In genomic region chr5:73344310-73344709, GRCm38 (mm10) we compare ENCODE assay signal across 8 mouse cellular contexts. TPM values are rescaled to one million over a fixed set of nuclear protein-coding genes. Genes with fewer than 3 reads are reported as not detected.
A peak's percentile ranks its signal among the peaks of the same experiment; 100 is the strongest.
DNase-seq lines count a peak whose midpoint lies in the region.

No protein-coding gene starts in this region.

- DNase-seq in kidney, postnatal 4 days = peak; percentile 51 to 70
- DNase-seq in kidney, postnatal 36 days = no peak
- DNase-seq in adrenal gland, postnatal 14 days = peak; percentile 65
- DNase-seq in heart, postnatal 4 days = peak; percentile 22
- DNase-seq in mesoderm, embryonic 11.5 days (ENCODE audit: low read depth, low spot score) = peak; percentile 54
- DNase-seq in spleen, postnatal 10 days (ENCODE audit: low spot score in 2 of 2) = no peak
- no peak for DNase-seq in thymus, postnatal 36 days
- DNase-seq in adipocyte (ENCODE audit: low spot score) = no peak

RNA-seq across cellular contexts. Expression of gene Ociad2, which starts 3.5 kb away (rescaled TPM):
- 12.6 and 20.6 TPM in 2 replicates for total RNA-seq in adrenal gland, postnatal 14 days (2021)
- total RNA-seq in heart, postnatal 4 days (2021) = 10 to 100 TPM in 1 of 2 experiments, 1 to 10 TPM in 1; 9.6 to 12.1 TPM

RNA-seq across cellular contexts. Expression of gene Ociad1, which starts 51.7 kb away (rescaled TPM):
- total RNA-seq in adrenal gland, postnatal 14 days (2021) = 226 and 236 TPM in 2 replicates
- total RNA-seq in heart, postnatal 4 days (2021) = 100 to 1,000 TPM; 261 to 264 TPM

Comparison
In these comparisons a context has a peak if more than half of its experiments do, and no peak if none do; other contexts are left out.
1. DNase-seq: peak in kidney, postnatal 4 days (2 of 2), adrenal gland, postnatal 14 days (single experiment), heart, postnatal 4 days (single experiment) and mesoderm, embryonic 11.5 days (single experiment); none in kidney, postnatal 36 days (0 of 2), spleen, postnatal 10 days (0 of 2), thymus, postnatal 36 days (0 of 2) and adipocyte (single experiment).